20 mouse cellular contexts compared by ENCODE assay signal in the genomic region with DNA sequence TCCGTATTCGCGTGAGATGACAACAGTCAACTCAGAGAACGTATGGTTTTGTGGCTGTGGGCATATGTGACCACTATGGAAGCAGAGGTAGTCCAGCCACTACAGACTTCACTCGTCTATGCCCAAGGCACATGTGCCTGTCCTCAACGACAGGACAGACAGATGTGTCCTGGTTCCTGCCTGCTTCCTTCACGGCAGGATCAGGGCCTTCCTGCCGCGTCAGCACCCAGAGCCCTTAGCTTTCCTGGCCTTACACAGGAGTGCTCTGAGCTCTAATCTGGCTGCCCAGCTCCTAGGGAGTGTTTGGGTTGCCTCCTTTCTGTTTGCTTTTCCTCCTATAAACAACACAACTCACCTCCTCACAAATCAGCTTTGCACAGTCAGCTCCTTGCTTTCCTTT. TPM values are rescaled to one million over a fixed set of nuclear protein-coding genes. Genes with fewer than 3 reads are reported as not detected.
DNase-seq lines count a peak whose midpoint lies in the region; ATAC-seq and TF ChIP-seq lines count a peak whose summit lies in the region.
"Had no signal": no experiment of that assay in that cellular context is flagged by ENCODE, and none has a peak within 500 bp of the region (broad histone marks: within the 10 kb centered on the region; RNA-seq: fewer than 3 reads in every experiment).

No protein-coding gene starts in this region.

- H3K9me3 ChIP-seq in lung, postnatal 0 days (ENCODE audit: low read length) = no peaks in the 10 kb centered on the region
- no peaks in the 10 kb centered on the region for H3K9me3 ChIP-seq in midbrain, embryonic 16.5 days (replicated peaks; ENCODE audit: control insufficient read depth, low read length, poor library complexity, severe bottlenecking)
- H3K9me3 ChIP-seq: hindbrain, embryonic 12.5 days; midbrain, embryonic 10.5 days; neural tube, embryonic 13.5 days had no signal

- H3K36me3 ChIP-seq in lung, postnatal 0 days (ENCODE audit: insufficient read depth, low read length) = peaks cover 12% of the 10 kb centered on the region; the same call in 1 of the 2 replicates
- peaks cover 13% of the 10 kb centered on the region for H3K36me3 ChIP-seq in midbrain, embryonic 16.5 days (ENCODE audit: control insufficient read depth, insufficient read depth, low read length)

- H3K4me1 ChIP-seq in lung, postnatal 0 days (ENCODE audit: insufficient read depth, low read depth, low read length) = no peaks in the 10 kb centered on the region
- peaks cover 6% of the 10 kb centered on the region for H3K4me1 ChIP-seq in midbrain, embryonic 16.5 days (ENCODE audit: control insufficient read depth, insufficient read depth, low read length)

- 0 out of 2 replicates have a peak overlapping the region, but pooled peaks have one; percentile 3 for H3K27ac ChIP-seq in gastrocnemius, adult 2 months
- H3K27ac ChIP-seq in lung, postnatal 0 days (ENCODE audit: low read length) = peak overlapping the region; percentile 32; the same call in 1 of the 2 replicates
- H3K27ac ChIP-seq in midbrain, embryonic 16.5 days (ENCODE audit: low read length) = no peak overlapping the region
- H3K27ac ChIP-seq: hindbrain, embryonic 12.5 days; midbrain, embryonic 10.5 days; neural tube, embryonic 13.5 days had no signal

- no peak overlapping the region for H3K9ac ChIP-seq in lung, postnatal 0 days (replicated peaks; ENCODE audit: low read depth)
- H3K9ac ChIP-seq in midbrain, embryonic 16.5 days (ENCODE audit: low read depth, low read length) = no peak overlapping the region
- H3K9ac ChIP-seq: hindbrain, embryonic 12.5 days; neural tube, embryonic 13.5 days had no signal

- ATAC-seq in lung, postnatal 0 days = no peak; the same call in 1 of the 2 replicates
- no peak for ATAC-seq in cerebellum, adult (ENCODE audit: insufficient number of reproducible peaks, low FRiP score, low TSS enrichment)
- ATAC-seq in midbrain, embryonic 16.5 days = no peak
- ATAC-seq: forebrain, embryonic 16.5 days; inflammation-experienced regulatory T-cells, adult 6 months had no signal

- TF ChIP-seq CTCF in gastrocnemius, adult 2 months (IDR thresholded peaks at IDR 0.05) = no peak
- TF ChIP-seq CTCF in lung, postnatal 0 days (IDR thresholded peaks at IDR 0.05) = no peak

- no peak for DNase-seq in gastrocnemius, adult 2 months
- DNase-seq in gastrocnemius, adult 8-10 months (ENCODE audit: low spot score in 2 of 2) = no peak
- peak; percentile 30 for DNase-seq in kidney, adult 9 months
- DNase-seq in kidney, adult 18-20 months = no peak
- no peak for DNase-seq in lung, postnatal 0 days (ENCODE audit: low spot score)
- no peak for DNase-seq in lung, postnatal 14 days
- DNase-seq: adrenal gland, adult 2 months; cerebellum, adult 11 months; cerebellum, postnatal 36 days; left cerebral cortex, postnatal 4 days; right cerebral cortex, postnatal 25 days; thymus, postnatal 36 days had no signal

- no peaks in the 10 kb centered on the region for H3K27me3 ChIP-seq in lung, postnatal 0 days (replicated peaks; ENCODE audit: insufficient read depth, low read length)
- no peaks in the 10 kb centered on the region for H3K27me3 ChIP-seq in midbrain, embryonic 16.5 days (ENCODE audit: control insufficient read depth, insufficient read depth, low read depth, low read length)
- H3K27me3 ChIP-seq: CH12.LX; hindbrain, embryonic 12.5 days; neural tube, embryonic 13.5 days had no signal

- WGBS in lung, postnatal 0 days = 51% methylated on average over 9 of the region's 9 CpGs
- 86% methylated on average over 9 of the region's 9 CpGs for WGBS in midbrain, embryonic 16.5 days

- no peak for TF ChIP-seq EP300 in lung, postnatal 0 days (IDR thresholded peaks at IDR 0.05)

- H3K4me2 ChIP-seq in lung, postnatal 0 days (replicated peaks; ENCODE audit: low read depth, low read length) = no peak overlapping the region
- H3K4me2 ChIP-seq in midbrain, embryonic 16.5 days (ENCODE audit: low read length) = no peak overlapping the region
- H3K4me2 ChIP-seq: hindbrain, embryonic 12.5 days; neural tube, embryonic 13.5 days had no signal

- intact Hi-C loops in gastrocnemius, adult 2 months (cut with DNase I) = no loop called here

- no peak overlapping the region for H3K4me3 ChIP-seq in gastrocnemius, adult 2 months
- H3K4me3 ChIP-seq in lung, postnatal 0 days (ENCODE audit: low read depth, low read length) = no peak overlapping the region
- no peak overlapping the region for H3K4me3 ChIP-seq in midbrain, embryonic 16.5 days (ENCODE audit: low read depth, low read length)
- H3K4me3 ChIP-seq: hindbrain, embryonic 12.5 days; midbrain, embryonic 10.5 days; neural tube, embryonic 13.5 days had no signal

RNA-seq across cellular contexts. Expression of a gene that starts 53.0 kb away (rescaled TPM):
- total RNA-seq in gastrocnemius, adult 2 months (2021) = under 1 TPM in 1 of 2 experiments, not detected in 1; 0.17 TPM
- under 1 TPM in 3 of 4 experiments, not detected in 1; 0.12 to 0.18 (median 0.17) TPM for total RNA-seq in gastrocnemius, adult 8-10 months (2022)
- polyA plus RNA-seq in lung, postnatal 0 days (2015; fragmentation: Nextera tagmentation; extraction: Ambion mirVana) = 2.7 and 3.3 TPM in 2 replicates
- polyA plus RNA-seq in midbrain, embryonic 16.5 days (2015; fragmentation: Nextera tagmentation; extraction: Ambion mirVana) = 5.7 and 11.6 TPM in 2 replicates

RNA-seq across cellular contexts. Expression of a gene that starts 53.3 kb away (rescaled TPM):
- total RNA-seq in gastrocnemius, adult 2 months (2021) = 10 to 100 TPM; 21.7 to 29.8 TPM
- total RNA-seq in gastrocnemius, adult 8-10 months (2022) = 10 to 100 TPM; 21.4 to 30.8 (median 24.5) TPM
- 25.4 and 32.0 TPM in 2 replicates for polyA plus RNA-seq in lung, postnatal 0 days (2015; fragmentation: Nextera tagmentation; extraction: Ambion mirVana)
- 9.3 and 11.0 TPM in 2 replicates for polyA plus RNA-seq in midbrain, embryonic 16.5 days (2015; fragmentation: Nextera tagmentation; extraction: Ambion mirVana)
